Mouse (Mus musculus) embryo, embryonic 11.5 days (tissue): ENCODE results near the gene Man2b2.

Source experiments
- DNase-seq: peaks from one replicate; pipeline ENCODE4 v3.0.0-alpha.2; 2012; ENCODE audit warnings: low read depth, low spot score

Gene Man2b2

DNA sequence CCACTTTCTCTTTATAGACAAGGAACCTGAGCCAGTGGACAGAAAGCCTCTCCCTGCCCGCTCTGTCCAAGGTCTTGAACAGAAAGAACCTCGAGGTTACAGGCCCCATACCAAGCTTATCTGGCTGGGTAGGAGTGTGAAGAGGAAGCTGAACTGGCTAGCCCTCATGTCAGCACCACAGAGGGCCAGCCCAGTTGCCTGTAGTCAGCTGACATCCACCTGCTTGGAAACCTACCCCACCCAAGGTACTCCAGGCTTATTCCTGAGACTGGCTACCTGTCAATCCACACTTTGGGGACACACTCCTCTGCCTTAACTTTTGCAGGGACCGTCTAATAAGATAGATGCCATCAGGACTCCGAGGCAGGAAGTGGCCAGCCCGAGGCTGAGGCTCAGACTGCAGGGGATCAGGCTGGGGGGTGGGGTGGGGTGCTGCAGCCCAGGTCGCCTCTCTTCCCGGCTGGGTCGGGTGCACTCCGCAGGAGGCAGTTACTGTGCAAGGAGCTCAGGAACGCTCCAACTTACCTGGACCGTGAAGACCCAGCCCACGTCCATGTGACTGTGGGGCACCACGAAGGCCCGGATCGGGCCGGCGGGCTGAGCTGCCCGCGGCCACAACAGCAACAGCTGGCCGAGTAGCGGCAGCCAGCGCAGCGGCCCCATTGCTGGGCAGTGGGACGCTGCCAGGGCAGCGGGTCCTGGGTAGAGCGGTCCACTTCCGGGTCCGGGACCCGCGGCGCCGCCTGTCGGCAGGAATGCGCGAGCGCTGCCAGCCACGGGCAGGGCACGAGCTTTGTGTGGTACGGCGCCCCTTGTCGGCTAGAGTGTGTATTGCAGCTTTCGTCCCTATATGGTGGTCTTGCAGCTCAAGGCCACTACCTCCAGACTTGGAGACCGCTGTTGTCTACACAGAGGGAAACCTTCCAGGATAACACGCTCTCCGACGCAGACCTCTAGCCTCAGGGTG is at the start of gene Man2b2:
Gene Man2b2, minus strand, starts transcription at position 741 of the 967 bp plus-strand sequence.
- DNase-seq = peak; percentile 84

DNA sequence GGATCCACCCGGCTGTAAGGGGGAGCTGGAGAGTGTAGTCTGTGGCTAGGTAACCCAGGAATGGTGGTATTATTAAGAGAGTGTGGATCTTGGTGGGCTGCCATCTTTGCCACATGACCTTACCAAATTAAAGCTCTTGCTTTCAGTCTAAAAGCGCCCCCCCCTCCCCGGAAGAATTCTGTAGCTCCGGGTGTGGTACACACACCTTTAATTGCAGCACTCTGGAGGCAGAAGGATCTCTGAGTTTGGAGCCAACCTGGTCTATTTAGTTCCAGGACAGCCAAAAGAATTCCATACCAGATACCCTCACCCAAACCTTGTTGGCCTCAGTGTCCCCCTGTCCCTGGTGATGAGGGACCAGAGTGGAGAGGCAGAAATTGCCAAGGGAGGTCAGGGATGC is 48.3 kb upstream of the Man2b2 start:
- DNase-seq = no peak

DNA sequence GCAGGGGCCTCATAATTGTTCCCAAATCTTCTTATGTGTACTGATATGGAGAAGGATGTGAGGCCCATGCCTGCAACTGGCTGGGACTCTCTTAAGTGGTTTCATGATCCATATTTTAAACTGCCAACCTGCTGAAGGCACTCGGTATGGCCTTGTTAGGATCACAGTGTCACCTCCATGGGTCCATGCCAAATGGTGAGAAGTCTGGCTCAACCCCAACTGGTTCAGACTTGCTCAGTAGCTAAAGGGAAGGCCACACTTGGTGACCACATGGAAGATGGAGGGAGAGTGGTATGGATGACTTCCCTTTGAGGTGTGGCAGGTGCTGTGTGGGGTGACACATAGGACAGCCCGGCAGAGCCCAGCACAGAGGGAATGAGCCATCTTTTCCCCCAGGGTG is 47.2 kb upstream of the Man2b2 start:
- DNase-seq = no peak

DNA sequence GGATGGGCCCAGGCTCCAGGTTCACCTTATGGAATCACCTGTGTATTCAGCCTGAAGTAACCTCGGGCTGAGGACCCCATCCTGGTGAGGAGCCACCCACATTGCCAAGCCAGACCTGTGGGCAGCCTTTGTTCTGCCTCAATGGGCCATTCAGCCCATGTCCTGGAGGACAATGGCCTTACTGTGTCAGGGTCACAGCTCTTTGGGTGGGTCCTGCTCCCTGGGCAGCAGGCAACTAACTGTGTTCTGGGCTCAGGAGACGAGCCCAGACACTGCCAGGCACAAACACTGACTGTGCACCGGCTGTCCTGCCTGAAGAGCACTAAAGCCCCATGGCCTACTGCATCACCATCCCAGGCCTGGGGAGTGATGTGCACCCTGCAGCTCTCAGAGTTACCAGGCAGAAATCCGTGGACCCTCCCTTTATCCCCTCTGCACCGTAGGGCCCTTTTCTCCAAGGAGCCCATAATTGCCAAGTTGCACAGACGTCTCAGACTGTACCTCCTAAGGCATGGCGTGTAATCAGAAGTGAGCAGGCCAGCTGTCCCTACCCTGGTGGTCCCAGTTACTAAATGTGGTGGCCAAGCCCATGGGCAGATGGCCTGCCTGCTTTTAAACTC is 46.4 kb upstream of the Man2b2 start:
- DNase-seq = no peak

DNA sequence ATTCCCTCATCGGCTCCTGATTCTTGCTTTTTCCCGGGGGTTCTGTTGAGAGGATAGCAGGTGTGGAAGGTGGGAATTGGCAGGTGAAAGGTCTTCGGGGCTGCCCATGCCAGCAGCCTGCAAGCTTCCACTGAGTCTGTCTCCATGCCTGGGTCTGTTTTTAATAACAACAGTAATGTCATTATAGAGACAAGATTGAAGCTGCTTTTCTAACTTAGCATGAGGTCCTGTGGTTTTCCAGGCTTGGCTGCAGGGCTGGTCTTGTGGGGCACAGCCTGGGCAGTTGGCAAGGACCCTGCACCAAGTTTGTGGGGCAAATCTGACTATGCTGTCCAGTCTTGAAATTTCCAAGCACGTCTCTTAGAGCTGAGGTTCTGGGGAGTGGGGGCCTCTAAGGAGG is 45.5 kb upstream of the Man2b2 start:
- no peak for DNase-seq

DNA sequence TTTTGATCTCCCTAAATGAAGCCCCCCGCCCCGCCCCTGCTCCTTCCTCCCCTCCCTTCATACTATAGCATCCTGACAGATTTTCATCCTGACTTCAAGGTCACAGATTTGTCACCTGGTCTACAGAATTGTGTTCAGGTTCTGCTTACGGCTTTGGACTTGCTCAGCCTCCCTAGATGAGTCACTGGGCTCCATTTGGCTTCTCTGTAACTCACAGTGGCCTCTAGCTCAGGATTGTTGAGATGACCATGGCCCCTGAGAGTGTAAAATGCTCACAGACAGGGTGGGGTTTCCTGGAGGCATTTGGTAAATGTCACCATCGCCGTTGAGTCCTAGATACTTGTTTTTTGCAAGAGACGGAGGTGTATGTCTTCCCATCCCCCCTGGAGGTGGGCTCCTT is 40.5 kb upstream of the Man2b2 start:
- DNase-seq = no peak

DNA sequence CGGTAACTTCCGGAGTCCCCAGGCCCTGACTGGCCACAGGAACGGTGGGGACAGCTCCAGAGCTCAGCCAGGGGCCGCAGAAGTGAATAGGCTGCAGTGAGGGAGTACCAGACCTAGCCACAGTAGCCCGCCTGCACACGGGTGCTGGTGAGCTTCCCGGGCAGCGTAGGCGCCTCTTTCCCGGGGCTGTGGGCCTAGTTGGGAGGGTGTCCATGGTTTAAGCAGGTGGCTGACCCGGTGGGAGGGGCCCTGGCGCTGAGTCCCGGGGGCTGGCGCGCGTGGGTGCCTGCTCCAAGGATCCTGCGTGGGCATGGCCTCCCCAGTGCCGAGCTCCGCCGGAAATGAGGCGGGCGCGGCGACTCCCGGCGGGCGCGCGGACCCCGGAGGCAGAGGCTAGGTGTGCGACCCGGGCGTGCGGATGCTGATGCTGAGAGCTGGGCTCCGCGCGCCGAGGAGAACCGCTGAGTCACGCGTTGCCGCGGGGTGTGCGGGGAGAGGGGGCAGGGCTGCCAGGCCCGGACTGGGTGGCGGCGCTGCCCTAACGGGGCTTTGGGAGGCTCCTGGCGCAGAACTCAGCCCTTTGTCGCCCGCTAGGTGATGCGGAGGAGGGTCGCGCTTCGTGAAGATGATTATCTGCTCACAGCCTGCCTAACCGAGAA is 39.3 kb upstream of the Man2b2 start:
- DNase-seq = no peak

DNA sequence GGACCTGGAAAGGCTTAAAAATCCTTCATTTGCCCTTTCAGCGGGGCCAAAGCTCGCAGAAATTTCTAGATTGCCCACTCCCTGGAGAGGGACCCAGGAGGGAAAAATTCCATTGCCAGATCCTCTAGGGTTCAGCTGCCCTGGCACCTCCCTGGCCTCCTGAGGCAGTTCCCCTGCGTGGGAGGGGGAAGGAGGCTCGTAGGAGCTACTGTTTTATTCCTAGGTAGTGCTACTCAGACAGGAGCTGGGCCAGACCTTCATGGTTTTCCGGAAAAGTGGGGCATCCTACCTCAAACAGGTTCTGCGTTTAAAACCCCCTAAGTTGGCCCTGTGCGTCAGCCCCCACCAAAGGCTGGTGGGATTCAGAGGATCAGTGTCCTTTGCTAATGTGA is 38.7 kb upstream of the Man2b2 start:
- DNase-seq = no peak

DNA sequence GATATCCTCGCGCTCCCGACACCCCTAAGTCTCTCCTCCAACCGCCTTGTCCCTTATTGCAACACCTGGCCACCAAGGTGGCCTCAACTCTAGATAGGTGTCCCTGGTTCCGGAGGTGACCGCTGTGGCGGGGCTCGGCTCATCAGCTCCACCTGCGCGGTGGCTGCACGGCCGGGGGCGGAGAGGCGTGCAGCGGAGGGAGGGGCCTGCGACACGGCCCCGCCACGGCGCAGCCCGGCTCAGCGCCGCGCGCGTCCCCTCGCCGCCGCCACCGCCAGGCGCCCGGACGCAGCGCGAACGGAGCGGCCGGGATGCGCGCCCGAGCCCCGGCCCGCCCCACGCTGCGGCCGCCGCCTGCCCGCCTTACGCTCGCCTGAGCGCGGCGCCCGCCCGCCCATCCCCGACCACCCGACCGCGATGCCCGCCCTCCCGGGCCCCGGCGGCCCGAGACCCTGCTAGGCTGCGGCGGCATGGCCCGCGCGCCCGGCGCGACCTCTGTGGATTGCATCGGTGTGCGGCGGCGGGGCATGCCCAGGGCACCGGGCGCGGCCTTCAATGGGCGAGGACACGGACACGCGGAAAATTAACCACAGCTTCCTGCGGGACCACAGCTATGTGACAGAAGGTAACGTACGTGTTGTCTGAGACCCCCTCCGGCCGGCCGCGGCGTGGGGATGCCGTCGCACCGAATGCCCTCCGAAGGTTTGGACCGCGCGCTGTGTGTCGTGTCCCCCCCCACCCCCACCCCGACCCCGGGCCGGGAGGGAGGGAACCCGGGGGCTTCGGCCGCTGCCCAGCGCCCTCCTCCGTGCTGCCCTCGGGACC is 38.0 kb upstream of the Man2b2 start, which contains the start of gene Ppp2r2c:
Gene Ppp2r2c, plus strand, starts transcription at position 248 of the 825 bp plus-strand sequence.
- DNase-seq = no peak

DNA sequence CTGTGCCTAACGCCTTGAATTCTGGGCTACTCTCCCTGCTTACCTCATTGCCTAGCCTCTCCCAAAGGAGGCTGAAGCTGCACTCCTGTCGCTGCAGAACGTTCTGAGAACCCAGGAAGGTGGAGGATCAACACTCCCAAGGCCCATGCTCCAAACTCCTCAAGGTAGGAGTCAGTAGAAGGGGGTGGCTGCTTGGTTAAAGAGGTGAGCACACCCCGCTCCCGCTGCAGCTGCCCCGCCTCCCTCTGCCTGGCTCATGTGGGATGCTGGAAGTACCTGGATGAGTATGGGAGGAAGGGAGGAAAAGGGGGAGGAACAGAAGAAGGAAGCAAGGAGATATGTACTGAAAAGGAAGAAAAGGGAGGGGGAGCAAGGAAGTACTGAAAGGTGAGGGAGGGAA is 37.1 kb upstream of the Man2b2 start:
- DNase-seq = no peak

DNA sequence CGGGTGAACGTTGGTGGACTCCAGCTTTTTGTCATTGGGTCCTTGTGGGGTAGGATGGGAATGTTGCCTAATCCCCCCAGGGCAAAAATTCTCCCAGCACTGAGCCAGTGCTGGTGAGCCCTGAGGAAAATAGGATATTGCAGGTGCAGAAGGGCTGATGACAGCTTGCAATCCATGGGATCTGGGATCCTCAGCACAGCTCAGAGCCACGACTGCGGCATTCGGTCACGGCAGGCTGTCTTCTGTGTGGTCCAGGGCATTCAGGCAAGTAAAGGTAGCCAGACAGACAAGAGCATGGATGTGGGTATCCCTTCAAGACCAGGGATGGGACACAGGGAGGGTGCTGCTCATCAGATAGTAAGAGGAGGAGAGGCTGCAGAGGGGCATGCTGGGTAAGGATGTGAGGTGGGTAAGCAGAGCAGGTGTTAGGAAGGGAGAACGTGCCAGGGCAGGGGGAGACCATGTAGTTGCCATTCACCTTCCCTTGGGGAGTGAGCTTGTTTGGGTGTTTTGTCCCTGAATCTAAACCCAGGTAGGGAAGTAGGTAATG is 36.3 kb upstream of the Man2b2 start:
- no peak for DNase-seq

DNA sequence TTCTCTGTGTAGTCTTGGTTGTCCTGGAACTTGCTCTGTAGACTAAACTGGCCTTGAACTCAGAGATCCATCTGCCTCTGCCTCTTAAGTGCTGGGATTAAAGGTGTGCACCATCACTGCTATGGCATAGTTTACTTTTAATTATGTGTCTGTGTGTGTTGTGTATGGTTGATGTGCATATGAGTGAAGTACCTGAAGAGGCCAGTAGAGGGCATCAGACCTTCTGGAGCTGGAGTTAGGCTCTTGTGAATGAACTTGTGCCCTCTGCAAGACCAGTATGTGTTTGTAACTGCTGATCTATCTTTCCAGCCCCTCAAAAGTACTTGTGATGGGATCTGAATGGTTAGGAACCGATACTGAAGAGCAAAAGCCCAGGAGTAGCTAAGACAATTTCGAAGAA is 30.6 kb upstream of the Man2b2 start:
- no peak for DNase-seq

DNA sequence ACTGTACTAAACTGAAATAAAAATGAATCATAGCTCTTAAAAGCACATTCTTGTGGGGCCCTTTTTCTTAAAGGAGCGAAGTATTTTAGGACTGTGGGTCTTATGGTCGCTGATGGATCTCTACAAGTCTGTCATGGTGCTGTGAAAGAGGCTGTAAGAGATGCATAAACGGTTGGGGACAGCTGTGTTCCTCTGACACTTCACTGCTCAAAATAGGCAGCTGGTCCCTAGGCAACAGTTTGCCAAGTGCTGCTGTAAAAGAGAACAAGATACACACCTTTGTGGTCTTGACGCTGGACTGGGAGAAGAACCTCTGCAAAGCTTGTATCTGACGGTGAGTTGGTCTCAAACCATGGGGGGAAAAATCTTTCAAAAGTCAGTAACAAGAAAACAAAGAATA is 27.1 kb upstream of the Man2b2 start:
- no peak for DNase-seq

DNA sequence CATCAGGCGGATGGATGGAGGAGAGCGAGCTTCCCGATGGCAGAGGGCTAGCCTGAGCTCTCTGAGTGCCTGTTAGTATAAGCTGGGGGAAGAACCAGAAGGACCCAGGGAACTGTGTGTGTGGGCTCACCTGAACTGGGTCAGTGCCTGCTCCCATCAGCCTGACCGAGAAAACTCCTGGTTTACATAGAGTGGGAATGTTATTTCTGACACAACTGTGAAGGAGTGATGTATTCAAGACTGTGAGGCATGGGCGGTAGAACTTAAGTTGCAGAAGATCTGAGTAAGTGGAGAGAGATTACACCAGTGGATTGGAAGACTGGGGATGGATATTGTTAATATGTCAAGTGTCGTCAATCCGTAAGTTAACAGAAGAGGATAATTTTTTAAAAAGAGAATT is 26.1 kb upstream of the Man2b2 start:
- no peak for DNase-seq

DNA sequence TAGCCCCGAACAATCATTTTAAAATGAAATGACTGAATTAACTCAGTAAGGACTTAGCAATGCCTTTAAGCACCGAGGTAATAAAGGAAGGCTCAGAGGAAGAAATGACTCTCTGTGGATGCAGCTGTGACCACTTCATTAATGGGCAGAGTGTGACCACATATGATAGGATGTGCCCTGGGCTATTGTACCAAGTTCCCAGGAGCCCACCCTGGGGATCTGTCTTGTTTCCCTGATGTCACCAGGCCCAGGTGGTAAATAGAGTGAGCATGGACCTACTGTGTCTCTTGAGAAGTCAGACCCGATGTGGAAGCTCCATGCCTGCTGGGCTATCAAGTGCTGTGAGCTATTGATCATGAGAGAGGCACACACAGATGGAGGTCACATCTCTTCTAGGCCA is 24.7 kb upstream of the Man2b2 start:
- DNase-seq = no peak

DNA sequence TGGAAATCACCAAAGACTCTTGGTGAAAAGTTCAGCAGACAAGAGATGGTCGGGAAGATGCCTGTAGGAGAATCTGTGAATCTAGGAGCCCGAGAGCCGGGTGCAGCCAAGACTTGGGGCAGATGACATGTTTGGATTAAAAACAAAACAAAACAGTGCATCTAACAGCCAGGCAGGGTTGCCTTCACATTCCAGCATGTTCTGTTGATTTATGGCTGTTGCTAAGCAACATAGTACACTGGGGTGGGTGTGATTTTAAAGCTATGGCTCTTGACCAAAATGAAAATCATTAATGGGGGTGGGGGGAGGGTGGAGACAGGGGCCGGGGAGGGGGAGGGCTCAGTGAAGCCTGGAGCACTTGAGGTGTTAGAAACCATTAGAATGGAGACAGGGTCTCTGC is 21.1 kb upstream of the Man2b2 start:
- DNase-seq = no peak

DNA sequence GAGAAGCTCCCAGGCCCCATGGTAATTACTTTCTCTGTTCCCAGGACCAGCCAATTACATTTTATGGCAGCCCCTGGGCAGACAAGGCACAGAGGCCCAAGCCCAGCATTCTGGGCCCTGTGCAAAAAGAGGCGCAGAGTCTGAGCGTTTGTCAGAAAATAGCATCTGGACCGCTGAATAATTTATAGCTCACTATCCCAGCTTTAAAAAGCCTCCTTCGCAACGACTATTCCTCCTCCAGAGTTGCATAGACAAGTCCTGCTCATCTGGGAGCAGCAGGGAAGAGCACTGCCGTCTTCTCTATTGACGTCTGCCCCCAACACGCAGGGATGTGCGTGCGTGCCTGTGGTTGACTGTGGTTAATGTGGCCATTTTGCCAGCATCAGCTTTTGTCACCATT is 14.0 kb upstream of the Man2b2 start:
- DNase-seq = no peak

DNA sequence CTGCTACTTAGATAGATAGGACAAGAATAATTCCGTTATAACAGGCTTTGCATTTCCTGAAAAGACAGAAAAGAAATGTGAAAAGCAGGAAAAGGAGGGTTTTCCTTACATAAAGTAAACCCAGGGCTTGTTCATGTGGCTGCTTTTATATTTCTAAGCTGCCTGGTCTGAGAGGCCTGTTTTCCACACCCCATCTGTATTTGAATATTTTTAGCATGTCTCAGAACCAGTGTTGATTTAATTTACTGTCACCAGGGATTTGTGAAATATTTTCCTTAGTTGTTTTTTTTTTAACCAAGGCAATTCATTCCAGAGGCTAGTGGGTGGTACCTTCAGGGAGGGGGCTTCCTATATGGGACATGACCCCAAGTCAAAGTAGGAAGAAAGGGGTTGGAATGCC is 11.2 kb upstream of the Man2b2 start:
- no peak for DNase-seq

DNA sequence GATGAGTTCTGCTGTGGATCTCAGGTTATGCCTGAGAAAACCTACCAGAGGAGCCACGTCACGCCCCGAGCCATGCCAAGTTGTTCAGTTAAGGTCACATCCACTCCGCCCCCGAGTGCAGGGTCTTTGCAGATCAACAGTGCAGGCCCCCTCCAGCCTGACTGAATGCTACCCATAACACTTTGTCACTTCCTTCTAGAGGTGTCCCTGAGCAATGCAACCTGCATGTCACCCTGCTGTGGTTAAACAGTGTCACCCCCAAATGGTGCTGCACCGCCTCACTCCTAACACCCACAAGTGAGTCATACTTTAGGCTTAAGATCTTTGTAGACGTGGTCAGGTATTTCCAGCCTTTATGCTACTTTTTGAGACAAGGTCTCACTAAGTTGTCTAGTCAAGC is 9.6 kb upstream of the Man2b2 start:
- DNase-seq = no peak

DNA sequence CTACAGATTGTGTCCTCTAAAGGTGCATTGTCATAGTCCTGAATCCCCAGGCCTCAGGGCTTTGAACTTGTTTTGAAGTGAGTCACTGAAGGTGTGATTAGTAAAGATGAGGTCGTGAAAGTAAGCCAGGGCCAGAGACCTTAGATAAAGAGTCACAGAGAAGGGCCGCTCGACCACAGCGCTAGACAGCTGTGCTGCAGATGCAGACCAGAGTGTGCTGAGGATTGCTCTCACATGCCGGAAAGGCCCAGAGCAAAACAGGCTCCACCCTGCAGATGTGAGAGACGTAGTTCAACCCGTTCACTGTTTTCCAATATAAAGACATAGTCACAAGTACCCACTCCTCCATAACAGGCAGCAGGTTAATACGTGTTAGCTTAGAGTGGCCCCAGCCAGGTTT is 9.1 kb upstream of the Man2b2 start:
- DNase-seq = no peak

DNA sequence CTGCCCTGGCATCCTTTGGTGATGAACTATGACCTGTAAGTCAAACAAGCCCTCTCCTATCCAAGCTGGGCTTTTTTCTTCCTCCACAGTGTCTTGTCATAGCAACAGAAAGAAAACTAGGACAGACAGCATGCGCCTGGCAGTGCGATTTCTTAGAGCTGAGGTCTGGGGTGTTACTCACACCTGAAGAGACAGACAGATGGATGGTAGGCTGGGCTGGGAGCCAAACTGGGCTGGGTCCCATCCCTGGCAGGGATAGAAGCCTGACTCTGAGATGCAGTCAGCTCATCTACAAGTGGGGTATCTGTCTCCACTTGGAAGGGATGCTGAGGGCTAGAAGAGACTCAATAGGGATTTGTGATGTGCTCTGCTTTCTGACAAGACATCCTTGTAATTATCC is 8.6 kb upstream of the Man2b2 start:
- no peak for DNase-seq
